Mouse (Mus musculus) C2C12 (cell line): ENCODE measurements around the gene Gria3.

Experiments
- CTCF ChIP-seq: IDR thresholded peaks from one replicate; pipeline ENCODE4 v1.5.1; 2011; ENCODE audit not compliant: control insufficient read depth, insufficient read depth, insufficient read length
- MAX ChIP-seq: IDR thresholded peaks from one replicate; pipeline ENCODE4 v1.6.1; 2011; ENCODE audit warnings: mild to moderate bottlenecking, control low read depth
- MYOG ChIP-seq: IDR thresholded peaks from one replicate; pipeline ENCODE4 v1.6.1; 2011; ENCODE audit not compliant: control insufficient read depth, insufficient read length; ENCODE audit errors: extremely low read depth

DNA sequence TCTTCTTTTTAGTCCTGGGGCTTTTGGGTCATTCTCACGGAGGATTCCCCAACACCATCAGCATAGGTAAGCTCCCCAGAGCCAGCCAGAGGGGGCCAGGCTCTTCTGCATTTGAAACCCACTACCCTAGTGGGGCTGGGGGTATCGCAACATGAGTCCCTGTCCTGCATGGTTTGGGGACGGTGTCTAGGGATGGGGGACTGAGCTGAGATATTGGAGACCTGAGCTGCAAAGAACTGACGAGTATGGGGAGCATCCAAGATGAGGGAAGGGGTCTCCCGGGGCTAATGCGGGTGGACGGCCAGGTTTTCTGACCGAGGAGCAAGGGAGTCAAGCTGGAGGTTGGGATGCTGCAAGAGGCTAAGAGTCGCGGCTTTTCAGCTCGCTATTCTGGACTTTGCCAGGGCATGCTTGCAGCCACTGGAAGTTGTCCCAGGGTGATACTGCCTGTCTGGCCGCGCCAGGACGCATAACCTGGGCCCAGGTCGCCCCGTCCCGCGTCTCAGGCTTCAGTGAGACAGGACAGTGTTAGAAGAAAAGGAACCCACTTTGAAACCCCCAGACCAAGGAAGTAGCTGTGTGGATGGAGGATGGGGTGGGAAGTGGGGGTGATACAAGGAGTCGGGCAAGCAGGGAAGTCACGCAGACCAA is 1.1 kb downstream of the Gria3 start:
- TF ChIP-seq CTCF = no peak
- TF ChIP-seq MAX = no peak
- TF ChIP-seq MYOG = no peak
